Mouse (Mus musculus): ENCODE measurements around the gene Naa20.
"Not testable (repeated sequence)": the region's sequence is repeated elsewhere in the genome, so short reads cannot be mapped to it uniquely, and the experiment has no call there.

The Naa20 gene

DNA sequence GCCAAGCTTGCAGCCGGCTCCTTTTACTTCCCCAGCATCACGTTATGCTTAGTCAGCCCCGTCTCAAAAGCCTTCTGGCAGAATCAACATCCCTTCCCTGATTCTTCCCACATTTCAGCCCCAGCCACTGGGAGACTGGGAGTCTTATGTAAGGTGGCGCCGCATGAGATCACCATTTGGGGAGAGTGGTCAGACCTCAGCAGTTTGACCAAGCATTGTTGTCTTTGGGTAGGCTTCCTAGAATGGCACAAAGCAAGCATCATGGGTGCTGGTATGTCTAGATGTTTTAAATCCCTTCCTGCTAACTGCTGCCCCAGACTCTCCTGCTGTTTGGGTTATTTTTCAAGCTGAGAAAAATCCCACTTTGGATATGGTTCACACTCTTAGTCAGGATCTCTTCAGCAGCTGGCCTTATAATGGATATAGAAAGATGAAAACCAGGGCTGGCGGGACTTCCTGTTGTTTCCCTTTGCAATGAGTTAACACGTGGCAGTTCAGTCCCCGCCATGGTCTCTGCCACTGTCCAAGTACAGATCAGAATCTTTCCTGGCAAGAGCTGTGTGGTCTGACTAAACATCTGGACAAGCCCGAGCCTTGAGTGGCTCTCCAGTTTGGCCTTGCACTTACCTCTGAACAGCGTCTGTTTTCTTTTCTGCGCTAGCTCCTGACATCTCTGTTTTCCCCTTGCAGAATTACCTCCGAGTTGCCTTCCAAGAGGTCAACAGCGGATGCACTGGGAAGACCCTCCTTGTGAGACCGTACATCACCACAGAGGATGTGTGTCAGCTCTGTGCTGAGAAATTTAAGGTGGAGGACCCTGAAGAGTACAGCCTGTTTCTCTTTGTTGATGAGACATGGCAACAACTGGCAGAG is 16.8 kb upstream of the Naa20 start:
- no peak for DNase-seq (ENCODE audit: low spot score in 2 of 2)

DNA sequence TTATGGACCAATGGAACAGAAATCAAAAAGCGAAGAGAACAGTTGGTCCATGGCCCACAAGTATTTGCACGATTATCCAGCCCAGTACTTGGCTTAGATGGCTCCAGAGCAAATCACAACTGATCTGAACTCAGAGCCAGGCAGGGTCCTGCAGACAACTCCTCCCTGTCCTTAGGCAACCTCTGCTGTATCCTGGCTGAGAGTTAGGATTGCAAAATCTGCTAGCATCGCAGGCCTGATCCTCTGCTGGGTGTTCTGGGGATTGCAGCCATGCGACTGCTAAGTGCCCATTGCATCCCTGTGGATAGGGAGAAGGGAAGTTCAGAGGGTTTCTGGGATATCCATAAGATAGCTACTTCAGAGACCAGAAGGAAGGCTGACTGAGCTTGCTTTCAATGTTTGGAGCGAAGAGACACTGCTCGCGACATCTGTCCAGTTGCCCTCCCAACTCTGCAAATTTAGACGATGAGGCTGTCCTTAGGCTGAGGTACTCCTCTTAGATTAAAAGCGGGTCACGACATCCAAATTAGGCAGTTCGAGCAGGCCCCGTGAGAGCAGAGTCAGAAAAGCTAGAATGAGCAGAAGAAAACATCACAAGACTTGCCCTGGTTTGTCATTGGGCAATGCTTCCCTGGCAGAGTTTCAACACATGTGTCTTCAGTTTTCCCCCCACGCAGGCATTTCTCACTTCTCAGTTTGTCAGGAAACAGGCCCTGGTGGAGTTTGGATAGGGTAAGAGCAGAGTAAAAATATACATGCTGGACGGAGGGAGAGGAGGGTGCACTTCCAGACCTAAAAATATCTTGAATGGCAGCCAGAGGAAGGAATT is 13.7 kb upstream of the Naa20 start:
- DNase-seq (ENCODE audit: low spot score in 2 of 2): peak; percentile 45 to 64

GRCm38 (mm10) chr2:145888766-145889480 is 13.0 kb upstream of the Naa20 start:
- no peak for DNase-seq (ENCODE audit: low spot score in 2 of 2)

DNA sequence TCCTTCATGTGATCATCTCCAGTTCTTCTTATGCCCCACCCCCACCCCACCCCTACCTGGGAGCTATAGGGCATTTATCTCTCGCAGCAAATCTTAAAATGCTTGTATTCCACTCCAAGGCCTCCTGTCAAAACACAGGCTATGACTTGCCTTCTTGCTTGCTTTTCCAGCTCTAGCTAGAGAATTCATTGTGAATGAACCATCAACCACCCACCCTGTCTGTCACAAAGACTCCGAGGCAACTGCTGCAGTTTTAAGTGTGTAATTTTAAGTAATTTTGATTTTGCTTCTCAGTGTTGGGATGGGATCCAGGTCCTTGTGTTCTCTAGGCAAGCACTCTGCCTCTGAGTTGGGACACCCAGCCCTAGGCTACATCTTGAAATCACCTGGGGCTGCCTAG is 11.3 kb upstream of the Naa20 start:
- no peak for DNase-seq (ENCODE audit: low spot score in 2 of 2)

GRCm38 (mm10) chr2:145893756-145894155 is 8.1 kb upstream of the Naa20 start:
- DNase-seq (ENCODE audit: low spot score in 2 of 2): no peak

DNA sequence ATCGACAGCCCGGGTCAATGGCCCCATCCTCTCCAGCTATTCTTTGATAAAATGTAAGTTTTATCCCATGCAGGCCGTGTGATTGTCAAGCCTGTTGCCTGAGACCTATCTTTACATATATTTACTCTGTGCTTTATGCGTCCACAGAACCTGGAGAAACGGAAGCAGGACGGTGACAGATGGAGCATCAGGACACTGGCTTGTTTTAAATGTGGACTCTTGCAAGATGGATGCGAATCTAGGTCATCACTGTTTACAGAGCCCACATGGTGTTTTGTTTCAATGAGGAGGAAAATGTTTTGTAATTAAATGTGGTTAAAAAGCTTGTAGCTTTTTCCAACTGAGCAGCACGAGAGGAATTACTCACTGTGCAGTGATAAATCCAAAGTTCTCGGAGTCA is 3.8 kb upstream of the Naa20 start:
- DNase-seq (ENCODE audit: low spot score in 2 of 2): no peak

GRCm38 (mm10) chr2:145900318-145900717 is 1.6 kb upstream of the Naa20 start:
- DNase-seq (ENCODE audit: low spot score in 2 of 2): not testable (repeated sequence)

- peak; percentile 83 to 88 for DNase-seq (ENCODE audit: low spot score in 2 of 2)
Observed at GRCm38 (mm10) chr2:145903061-145903901, 1.4 kb downstream of the Naa20 start.

DNA sequence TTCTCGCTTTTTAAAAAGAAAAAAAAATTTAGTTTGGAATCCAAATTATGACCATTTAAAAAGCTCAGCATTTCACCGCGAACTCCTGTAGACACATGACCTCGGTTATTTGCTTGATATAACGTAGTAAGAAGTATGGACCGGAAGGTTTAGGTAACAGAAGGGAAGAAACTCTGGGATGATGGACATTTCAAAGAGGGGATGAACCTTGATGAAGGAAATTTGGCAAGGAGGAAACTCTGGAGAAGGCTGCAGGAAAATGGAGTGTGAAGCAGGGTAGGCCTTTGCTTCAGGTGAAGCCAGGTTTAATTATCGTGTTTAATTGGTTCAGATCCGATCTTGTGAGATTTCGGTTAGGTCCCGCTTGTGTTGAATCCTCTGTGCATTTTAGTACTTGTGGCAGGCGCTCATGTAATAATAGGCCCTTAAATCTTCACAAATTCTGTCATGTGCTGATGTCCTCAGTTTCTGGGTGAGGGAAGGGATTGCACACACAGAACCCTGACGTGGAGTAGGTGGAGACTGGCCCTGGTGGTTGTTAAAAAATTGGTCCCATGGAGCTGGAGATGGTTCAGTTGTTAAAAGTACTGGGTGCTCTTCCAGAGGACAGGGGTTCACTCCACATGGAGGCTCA is 2.2 kb downstream of the Naa20 start:
- no peak for DNase-seq (ENCODE audit: low spot score in 2 of 2)

- no peak for DNase-seq (ENCODE audit: low spot score in 2 of 2)
Observed at GRCm38 (mm10) chr2:145905156-145905555, 3.3 kb downstream of the Naa20 start.

GRCm38 (mm10) chr2:145905884-145906283 is 4.0 kb downstream of the Naa20 start:
- not testable (repeated sequence) for DNase-seq (ENCODE audit: low spot score in 2 of 2)

DNA sequence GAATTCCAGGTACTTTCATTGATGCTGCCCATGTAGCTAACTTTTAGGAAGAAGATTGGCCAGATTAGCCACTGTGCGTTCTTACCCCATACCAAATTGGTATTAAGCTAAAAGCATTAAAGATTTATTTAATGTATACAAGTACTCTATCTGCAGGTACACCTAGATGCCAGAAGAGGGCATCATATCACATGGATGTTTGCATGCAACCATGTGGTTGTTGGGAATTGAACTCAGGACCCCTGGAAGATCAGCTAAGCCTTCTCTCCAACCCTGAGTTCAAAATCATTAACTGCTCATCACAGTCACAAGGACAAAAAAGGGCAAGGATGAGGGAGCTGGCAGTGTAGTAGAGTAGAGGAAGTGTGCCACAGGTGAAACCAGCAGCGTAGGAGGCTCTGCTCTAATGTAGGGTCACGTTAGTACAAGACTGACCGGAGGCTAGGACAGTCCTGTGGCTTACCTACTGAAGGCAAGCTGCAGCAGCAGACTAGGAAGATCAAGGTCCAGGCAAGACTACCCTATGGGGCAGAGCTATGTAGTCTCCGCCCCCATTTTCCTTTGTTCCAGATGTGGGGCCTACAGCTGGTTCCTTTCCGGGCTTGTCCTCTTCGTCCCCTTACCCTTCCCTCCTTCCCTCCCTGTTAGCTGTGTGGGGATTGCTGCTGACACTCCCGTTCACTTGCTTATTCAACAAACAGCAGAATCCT is 19.2 kb downstream of the Naa20 start:
- no peak for DNase-seq (ENCODE audit: low spot score in 2 of 2)

GRCm38 (mm10) chr2:145934339-145935231 is 32.7 kb downstream of the Naa20 start, which contains the start of the genes Cfap61 and Crnkl1:
TSS of gene Cfap61 (plus strand) at chr2:145934784.
TSS of gene Crnkl1 (minus strand) at chr2:145935014.
- DNase-seq (ENCODE audit: low spot score in 2 of 2): peak; percentile 91 to 92

- DNase-seq (ENCODE audit: low spot score in 2 of 2): no peak
Observed at GRCm38 (mm10) chr2:145936975-145937374, 35.1 kb downstream of the Naa20 start.

- DNase-seq (ENCODE audit: low spot score in 2 of 2): no peak
Observed at GRCm38 (mm10) chr2:145941403-145941802, 39.5 kb downstream of the Naa20 start.

- DNase-seq (ENCODE audit: low spot score in 2 of 2): no peak
Observed at GRCm38 (mm10) chr2:145944286-145944685, 42.4 kb downstream of the Naa20 start.

DNA sequence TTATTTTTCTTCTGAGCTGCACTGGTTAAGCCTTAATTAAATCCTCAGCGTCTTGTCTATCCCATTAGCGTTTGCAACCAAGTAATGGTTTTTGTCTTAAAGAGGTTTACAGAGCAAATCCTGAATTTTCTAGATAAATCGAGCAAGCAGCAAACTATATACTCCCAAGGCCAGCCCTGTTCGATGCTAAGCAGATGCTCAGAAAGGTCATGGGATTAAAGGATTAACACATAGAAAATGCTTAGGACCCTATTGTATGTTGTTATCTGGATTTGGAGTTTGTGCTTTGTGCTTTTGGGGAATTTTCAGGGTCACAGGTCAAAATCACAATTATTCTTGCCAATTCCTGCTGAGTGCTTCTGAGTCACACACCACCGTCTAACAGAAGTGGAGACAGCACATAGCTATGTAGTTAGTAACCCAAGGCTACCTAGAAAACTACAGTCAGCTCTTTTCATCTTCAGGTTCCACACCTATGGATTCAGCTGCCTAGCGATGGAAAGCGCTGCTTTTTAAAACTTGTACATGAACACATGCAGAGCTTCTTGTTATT is 46.6 kb downstream of the Naa20 start:
- no peak for DNase-seq (ENCODE audit: low spot score in 2 of 2)

GRCm38 (mm10) chr2:145949475-145950068 is 47.7 kb downstream of the Naa20 start:
- DNase-seq (ENCODE audit: low spot score in 2 of 2): no peak

Data from frontal cortex, postnatal 14 days (tissue).